Mouse (Mus musculus) adrenal gland, adult 2 months (tissue): ENCODE measurements around the gene Lce1j. TPM values are rescaled to one million over a fixed set of nuclear protein-coding genes. Genes with fewer than 3 reads are reported as not detected.
"Not testable (repeated sequence)": the region's sequence is repeated elsewhere in the genome, so short reads cannot be mapped to it uniquely, and the experiment has no call there.

Experiments
- DNase-seq: peaks from one replicate; pipeline ENCODE4 v3.0.0; 2021
- long read RNA-seq: library from polyadenylated mRNA; stranded (forward); transcript quantifications from one replicate; pipeline ENCODE4 v2.0.0, GENCODE M21; 2021
- polyA plus RNA-seq: library from polyadenylated mRNA; depleted of rRNA; stranded (reverse); fragments of >200 nt; gene quantifications from 2 replicates; pipeline ENCODE4 v1.2.3, GENCODE M21; 2012; rRNA removed
- total RNA-seq, 2 experiments: library from RNA; stranded (reverse); gene quantifications; 2 replicates each; pipeline ENCODE4 v1.2.3; 2021

Gene Lce1j
- total RNA-seq: not detected
- polyA plus RNA-seq: not detected in 2 replicates
- long read RNA-seq: 0 reads

- no peak for DNase-seq
These were observed at the start of gene Lce1j for GRCm38 (mm10) chr3:92790414-92790813. Lce1j (minus strand) TSS chr3:92790514.

GRCm38 (mm10) chr3:92827108-92827507, 36.8 kb upstream of the Lce1j start, which contains the start of gene Kprp:
Kprp (minus strand) TSS chr3:92827247.
- no peak for DNase-seq

- no peak for DNase-seq
These were observed 35.5 kb upstream of the Lce1j start for GRCm38 (mm10) chr3:92825808-92826207.

GRCm38 (mm10) chr3:92816036-92816435, 25.7 kb upstream of the Lce1j start:
- DNase-seq: not testable (repeated sequence)

DNA sequence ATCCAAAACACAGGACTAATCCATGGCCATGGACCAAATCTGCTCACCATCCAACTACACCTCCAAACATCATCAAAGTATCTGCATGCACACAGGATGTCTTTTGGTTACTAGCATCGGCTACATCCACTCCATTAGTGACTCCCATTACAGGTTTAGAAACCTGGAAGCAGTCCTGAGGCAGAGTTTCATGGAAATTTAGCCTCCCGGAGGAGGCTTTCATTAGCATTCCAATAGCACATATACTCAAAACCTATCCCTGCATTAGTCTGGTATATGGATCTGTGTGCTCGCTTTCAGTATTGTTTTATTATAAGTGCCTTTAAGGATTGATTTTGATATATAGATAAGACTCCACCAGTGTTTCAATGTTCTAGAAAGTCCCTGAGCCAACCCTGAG, 25.3 kb upstream of the Lce1j start:
- DNase-seq: no peak

DNA sequence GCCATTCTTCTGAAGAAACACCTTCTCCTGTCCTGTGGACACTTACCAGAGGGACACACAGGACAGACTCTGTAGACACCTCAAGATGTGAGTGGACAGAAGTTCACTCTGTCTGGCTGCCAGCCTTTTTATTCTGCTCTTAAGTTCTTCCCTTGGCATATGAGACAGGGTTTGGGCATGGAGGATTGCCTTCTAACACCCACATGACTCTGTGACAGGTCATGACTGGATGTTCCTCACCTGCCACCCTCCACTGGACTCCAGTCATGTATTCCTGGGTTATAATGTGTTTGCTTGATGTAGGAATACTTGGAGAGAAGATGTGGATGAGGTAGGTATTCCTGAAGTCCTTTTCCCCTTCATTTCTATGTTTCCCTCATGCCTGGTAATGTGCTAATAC, 17.5 kb upstream of the Lce1j start, which contains the start of gene Lce1k:
Gene Lce1k, minus strand, starts transcription at position 101 of the 400 bp plus-strand sequence.
- no peak for DNase-seq

DNA sequence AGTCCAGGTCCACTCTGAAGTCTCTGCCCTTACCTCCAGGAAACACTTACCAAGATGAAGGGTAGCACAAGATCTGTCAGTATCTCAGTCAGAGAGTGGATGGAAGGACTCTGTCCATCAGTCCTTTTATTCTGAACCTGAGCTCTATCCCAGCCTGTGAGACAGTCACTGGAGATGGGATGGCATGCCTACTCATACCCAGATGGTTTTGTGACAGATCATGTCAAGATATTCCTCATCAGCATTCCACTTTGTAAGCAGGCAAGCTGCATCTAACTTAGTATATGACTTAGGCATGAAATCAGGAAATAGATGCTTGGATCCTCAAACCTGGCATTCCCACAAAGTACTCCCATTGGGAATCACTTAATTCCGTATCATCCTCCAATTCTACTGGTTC, 11.5 kb downstream of the Lce1j start, which contains the start of gene Lce1i:
Gene Lce1i, minus strand, starts transcription at position 101 of the 400 bp plus-strand sequence.
- DNase-seq: no peak

DNA sequence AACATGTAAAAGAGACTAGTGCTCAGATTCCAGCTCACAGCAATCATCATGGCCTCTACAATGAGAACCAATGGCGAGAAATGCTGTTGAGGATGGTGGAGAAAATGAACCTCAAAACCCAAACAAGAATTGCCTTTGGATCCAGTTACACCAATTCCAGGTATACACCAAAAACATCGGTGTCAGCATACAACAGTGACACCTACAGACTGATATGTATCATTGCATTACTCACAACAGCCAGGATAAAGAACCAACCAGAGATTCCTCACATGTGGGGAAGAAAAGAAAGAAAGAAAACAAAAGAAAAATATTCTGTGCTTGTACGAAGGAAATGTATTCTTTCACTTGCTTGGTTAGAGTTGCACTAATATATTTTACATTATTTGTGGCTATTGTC, 18.7 kb downstream of the Lce1j start:
- DNase-seq: no peak

DNA sequence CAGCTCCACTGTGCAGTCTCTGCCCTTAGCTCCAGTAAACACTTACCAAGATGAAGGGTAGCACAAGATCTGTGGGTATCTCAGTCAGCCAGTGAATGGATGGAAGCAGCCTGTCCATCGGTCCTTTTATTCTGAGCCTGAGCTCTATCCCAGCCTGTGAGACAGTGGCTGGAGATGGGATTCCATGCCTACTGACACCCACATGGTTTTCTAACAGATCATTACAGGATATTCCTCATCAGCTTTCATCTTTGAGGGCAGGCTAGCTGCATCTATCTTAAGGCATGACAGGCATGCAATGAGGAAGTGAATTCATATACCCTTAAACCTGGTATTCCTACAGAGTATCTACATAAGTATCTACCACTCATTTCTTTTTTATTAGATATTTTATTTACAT, 25.3 kb downstream of the Lce1j start, which contains the start of gene Lce1h:
Gene Lce1h, minus strand, starts transcription at position 101 of the 400 bp plus-strand sequence.
- DNase-seq: no peak

DNA sequence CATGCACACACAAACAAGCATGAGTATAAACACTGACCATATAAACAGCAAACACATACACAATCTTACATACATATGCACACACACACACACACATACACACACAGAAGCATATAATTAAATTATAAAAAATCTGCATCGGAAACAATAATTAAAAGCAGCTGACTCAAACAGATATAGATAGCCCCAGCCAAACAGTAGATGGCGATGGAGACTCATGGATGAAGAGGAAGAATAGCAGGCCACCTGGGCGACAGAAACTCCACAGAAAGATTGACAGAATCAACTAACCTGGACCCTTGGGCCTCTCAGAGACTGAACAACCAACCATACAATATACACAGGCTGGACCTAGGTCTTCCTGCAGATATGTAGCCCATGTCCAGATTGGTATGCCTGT, 37.1 kb downstream of the Lce1j start:
- no peak for DNase-seq

DNA sequence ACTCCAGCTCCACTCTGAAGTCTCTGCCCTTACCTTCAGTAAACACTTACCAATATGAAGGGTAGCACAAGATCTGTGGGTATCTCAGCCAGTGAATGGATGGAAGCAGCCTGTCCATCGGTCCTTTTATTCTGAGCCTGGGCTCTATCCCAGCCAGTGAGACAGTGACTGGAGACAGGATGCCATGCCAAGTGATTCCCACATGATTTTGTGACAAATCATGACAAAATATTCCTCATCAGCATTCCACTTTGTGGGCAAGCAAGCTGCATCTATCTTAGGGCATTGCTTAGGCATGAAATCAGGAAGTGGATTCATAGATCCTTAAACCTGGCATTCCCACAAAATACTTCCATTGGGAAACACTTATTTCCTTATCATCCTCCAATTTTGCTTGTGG, 38.1 kb downstream of the Lce1j start, which contains the start of gene Lce1g:
Gene Lce1g, minus strand, starts transcription at position 101 of the 400 bp plus-strand sequence.
- DNase-seq: no peak

- no peak for DNase-seq
These were observed 51.3 kb downstream of the Lce1j start, which contains the start of gene Gm38119 for GRCm38 (mm10) chr3:92738996-92739395. Gm38119 (minus strand) TSS chr3:92739096.

Other genes starting within 250 kb of the Lce1j start
- not detected for gene Ivl, start 216.8 kb downstream of the Lce1j start, total RNA-seq
- gene Ivl, start 216.8 kb downstream of the Lce1j start, polyA plus RNA-seq: not detected in 2 replicates
- not detected for gene Smcp, start 201.5 kb downstream of the Lce1j start, total RNA-seq
- gene Smcp, start 201.5 kb downstream of the Lce1j start, polyA plus RNA-seq: not detected in 2 replicates
- gene 2210017I01Rik, start 183.0 kb downstream of the Lce1j start, total RNA-seq: not detected
- not detected in 2 replicates for gene 2210017I01Rik, start 183.0 kb downstream of the Lce1j start, polyA plus RNA-seq
- not detected for gene Lce6a, start 168.9 kb downstream of the Lce1j start, total RNA-seq
- gene Lce6a, start 168.9 kb downstream of the Lce1j start, polyA plus RNA-seq: not detected in 2 replicates
- not detected for gene Lce1a1, start 142.2 kb downstream of the Lce1j start, total RNA-seq
- gene Lce1a1, start 142.2 kb downstream of the Lce1j start, polyA plus RNA-seq: 0.33 TPM in 1 of 2 replicates, not detected in the other
- gene Lce1b, start 133.6 kb downstream of the Lce1j start, total RNA-seq: not detected
- not detected in 2 replicates for gene Lce1b, start 133.6 kb downstream of the Lce1j start, polyA plus RNA-seq
- not detected for gene Lce1a2, start 120.2 kb downstream of the Lce1j start, total RNA-seq
- not detected in 2 replicates for gene Lce1a2, start 120.2 kb downstream of the Lce1j start, polyA plus RNA-seq
- gene Lce1c, start 111.3 kb downstream of the Lce1j start, total RNA-seq: not detected
- not detected in 2 replicates for gene Lce1c, start 111.3 kb downstream of the Lce1j start, polyA plus RNA-seq
- gene Lce1d, start 103.3 kb downstream of the Lce1j start, total RNA-seq: not detected
- gene Lce1d, start 103.3 kb downstream of the Lce1j start, polyA plus RNA-seq: not detected in 2 replicates
- not detected for gene Lce1e, start 81.4 kb downstream of the Lce1j start, total RNA-seq
- not detected in 2 replicates for gene Lce1e, start 81.4 kb downstream of the Lce1j start, polyA plus RNA-seq
- not detected for gene Lce1f, start 70.2 kb downstream of the Lce1j start, total RNA-seq
- not detected in 2 replicates for gene Lce1f, start 70.2 kb downstream of the Lce1j start, polyA plus RNA-seq
- gene Gm38119, start 51.4 kb downstream of the Lce1j start, total RNA-seq: not detected
- not detected in 2 replicates for gene Gm38119, start 51.4 kb downstream of the Lce1j start, polyA plus RNA-seq
- gene Lce1g, start 38.2 kb downstream of the Lce1j start, total RNA-seq: not detected
- 0.12 TPM in 1 of 2 replicates, not detected in the other for gene Lce1g, start 38.2 kb downstream of the Lce1j start, polyA plus RNA-seq
- not detected for gene Lce1h, start 25.4 kb downstream of the Lce1j start, total RNA-seq
- gene Lce1h, start 25.4 kb downstream of the Lce1j start, polyA plus RNA-seq: not detected in 2 replicates
- gene Lce1i, start 11.6 kb downstream of the Lce1j start, total RNA-seq: not detected
- gene Lce1i, start 11.6 kb downstream of the Lce1j start, polyA plus RNA-seq: not detected in 2 replicates
- not detected for gene Lce1k, start 17.4 kb upstream of the Lce1j start, total RNA-seq
- gene Lce1k, start 17.4 kb upstream of the Lce1j start, polyA plus RNA-seq: not detected in 2 replicates
- gene Kprp, start 36.7 kb upstream of the Lce1j start, total RNA-seq: not detected
- gene Kprp, start 36.7 kb upstream of the Lce1j start, polyA plus RNA-seq: not detected in 2 replicates
- not detected for gene Lce1l, start 60.8 kb upstream of the Lce1j start, total RNA-seq
- gene Lce1l, start 60.8 kb upstream of the Lce1j start, polyA plus RNA-seq: not detected in 2 replicates
- gene 2310050C09Rik, start 79.7 kb upstream of the Lce1j start, total RNA-seq: not detected
- gene 2310050C09Rik, start 79.7 kb upstream of the Lce1j start, polyA plus RNA-seq: not detected in 2 replicates
- not detected for gene Lce3a, start 135.7 kb upstream of the Lce1j start, total RNA-seq
- gene Lce3a, start 135.7 kb upstream of the Lce1j start, polyA plus RNA-seq: not detected in 2 replicates
- not detected for gene Lce3b, start 142.5 kb upstream of the Lce1j start, total RNA-seq
- gene Lce3b, start 142.5 kb upstream of the Lce1j start, polyA plus RNA-seq: not detected in 2 replicates
- gene Lce3c, start 154.0 kb upstream of the Lce1j start, total RNA-seq: not detected
- not detected in 2 replicates for gene Lce3c, start 154.0 kb upstream of the Lce1j start, polyA plus RNA-seq
- gene Lce3d, start 166.9 kb upstream of the Lce1j start, total RNA-seq: not detected
- gene Lce3d, start 166.9 kb upstream of the Lce1j start, polyA plus RNA-seq: not detected in 2 replicates
- gene Lce3e, start 176.5 kb upstream of the Lce1j start, total RNA-seq: not detected
- gene Lce3e, start 176.5 kb upstream of the Lce1j start, polyA plus RNA-seq: not detected in 2 replicates
- gene Lce3f, start 201.7 kb upstream of the Lce1j start, total RNA-seq: not detected
- not detected in 2 replicates for gene Lce3f, start 201.7 kb upstream of the Lce1j start, polyA plus RNA-seq
- not detected for gene Crct1, start 225.2 kb upstream of the Lce1j start, total RNA-seq
- gene Crct1, start 225.2 kb upstream of the Lce1j start, polyA plus RNA-seq: not detected in 2 replicates
- gene Lce1m, start 228.5 kb upstream of the Lce1j start, total RNA-seq: not detected
- gene Lce1m, start 228.5 kb upstream of the Lce1j start, polyA plus RNA-seq: not detected in 2 replicates